Mouse (Mus musculus): ENCODE results near the gene Rnf141. TPM values are rescaled to one million over a fixed set of nuclear protein-coding genes. Genes with fewer than 3 reads are reported as not detected.

The Rnf141 gene
- polyA plus RNA-seq, 1 experiment from 2014 or later = 28.8 TPM

DNA sequence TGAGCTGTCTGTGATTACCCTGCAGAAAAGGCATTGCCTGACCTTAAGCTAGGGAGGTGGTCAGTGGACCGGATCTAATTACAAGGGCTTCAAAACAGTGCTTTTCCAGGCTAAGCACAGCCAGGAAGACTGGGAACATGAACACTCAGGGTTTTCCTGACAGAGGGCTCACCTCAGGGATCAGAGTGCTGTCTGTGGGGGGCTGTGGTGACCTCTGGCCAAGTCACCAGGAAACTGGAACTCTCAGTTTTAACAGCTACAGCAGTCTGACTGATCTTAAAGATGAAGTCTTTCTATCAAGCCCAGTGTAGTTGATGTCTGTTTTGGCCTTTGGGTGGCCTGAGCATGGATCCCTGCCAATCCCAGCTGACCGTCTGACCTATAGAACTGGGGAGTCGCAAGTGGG is 58.5 kb downstream of the Rnf141 start:
- H3K9me3 ChIP-seq (replicated peaks) = no peaks in the 10 kb centered on the region
- no peak overlapping the region for H3K9ac ChIP-seq
- WGBS = 72% methylated on average over 3 of the region's 3 CpGs
- peaks cover 11% of the 10 kb centered on the region for H3K4me1 ChIP-seq
- no peak overlapping the region for H3K4me2 ChIP-seq
- H3K27me3 ChIP-seq = no peaks in the 10 kb centered on the region
- ATAC-seq = no peak
- H3K27ac ChIP-seq = no peak overlapping the region
- H3K4me3 ChIP-seq = no peak overlapping the region
- no peaks in the 10 kb centered on the region for H3K36me3 ChIP-seq (ENCODE audit: poor library complexity, severe bottlenecking)

DNA sequence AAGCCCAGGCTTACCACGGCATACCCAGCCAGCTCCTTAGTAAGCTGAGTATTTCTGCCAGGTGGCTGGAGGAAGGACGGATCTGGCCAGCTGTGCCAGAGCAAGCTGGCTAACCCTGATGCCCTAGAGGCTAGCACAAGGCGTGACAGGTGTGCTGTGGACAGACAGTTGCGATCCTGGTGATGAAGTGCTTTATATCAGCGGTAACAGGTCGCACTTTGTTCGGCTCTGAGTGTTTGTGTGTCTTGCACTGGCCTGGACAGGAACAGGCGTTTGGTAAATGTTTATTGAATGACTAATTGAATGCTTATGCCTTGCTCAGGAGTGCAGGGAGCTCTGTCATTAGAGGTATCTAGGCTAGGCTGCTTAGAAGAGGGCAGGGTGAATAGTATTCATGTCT is 59.3 kb downstream of the Rnf141 start:
- ATAC-seq = no peak

DNA sequence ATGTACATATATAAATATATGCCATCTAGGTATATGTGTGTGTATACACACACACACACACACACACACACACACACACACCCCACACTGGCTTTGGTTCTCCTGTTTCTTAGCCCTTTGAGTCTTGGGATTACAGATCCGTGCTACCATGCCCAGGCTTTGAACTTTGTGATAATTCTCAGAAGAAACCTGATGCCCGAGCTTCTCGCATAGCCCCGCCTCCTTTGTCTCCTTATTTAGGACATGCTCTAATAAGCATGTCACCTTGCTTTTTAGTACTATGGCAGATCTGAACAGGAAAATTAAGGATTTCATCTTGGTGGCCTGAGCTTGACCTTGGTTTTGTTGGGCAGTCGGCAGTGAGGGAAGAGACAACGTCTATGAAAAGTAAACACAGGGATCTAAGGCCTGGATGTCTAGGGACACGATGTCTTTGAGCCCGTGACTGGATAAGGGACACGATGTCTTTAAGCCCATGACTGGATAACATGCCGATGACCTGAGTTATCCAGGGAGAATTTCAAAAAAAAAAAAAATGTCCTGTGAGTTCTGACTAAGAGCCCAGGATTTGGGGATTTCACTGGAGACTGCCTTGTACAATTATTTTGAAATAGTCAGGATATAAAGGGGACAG is 61.3 kb downstream of the Rnf141 start:
- WGBS = 46% methylated on average over 10 of the region's 10 CpGs
- Histone ChIP-seq H3K9me3 (replicated peaks) (no peaks in the 10 kb centered on the region), H3K4me1 (peaks cover 17% of the 10 kb centered on the region), H3K27ac (no peak overlapping the region), H3K4me2 (no peak overlapping the region), H3K27me3 (no peaks in the 10 kb centered on the region), H3K4me3 (no peak overlapping the region), H3K36me3 (ENCODE audit: poor library complexity, severe bottlenecking) (no peaks in the 10 kb centered on the region), H3K9ac (no peak overlapping the region)
- no peak for ATAC-seq

More for the DNA sequence above, 59.3 kb downstream of the Rnf141 start:
- WGBS = 83% methylated on average over 8 of the region's 8 CpGs
- Histone ChIP-seq H3K9ac (no peak overlapping the region), H3K4me2 (no peak overlapping the region), H3K4me1 (peaks cover 12% of the 10 kb centered on the region), H3K4me3 (no peak overlapping the region), H3K27ac (no peak overlapping the region), H3K27me3 (no peaks in the 10 kb centered on the region), H3K9me3 (replicated peaks) (no peaks in the 10 kb centered on the region), H3K36me3 (ENCODE audit: poor library complexity, severe bottlenecking) (no peaks in the 10 kb centered on the region)

DNA sequence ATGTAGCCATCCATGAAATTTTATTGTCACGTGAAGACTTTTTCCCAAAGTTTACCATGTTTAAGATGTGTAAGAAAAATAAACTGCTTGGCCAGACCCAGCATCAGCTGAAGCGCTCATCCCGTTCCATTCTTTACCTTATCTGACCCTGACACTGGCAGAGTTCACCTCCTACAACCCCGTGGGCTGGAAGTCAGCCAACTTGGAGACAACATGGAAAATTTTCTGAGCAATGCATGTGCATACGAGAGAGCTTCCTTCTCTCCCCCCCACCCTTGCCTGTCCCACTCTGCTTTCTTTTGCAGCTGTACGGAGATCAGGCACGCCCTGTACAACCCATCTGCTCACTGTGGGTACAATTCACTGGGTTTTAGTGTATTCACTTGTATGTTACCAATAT is 62.1 kb downstream of the Rnf141 start:
- H3K27ac ChIP-seq = no peak overlapping the region
- no peak for ATAC-seq

GRCm38 (mm10) chr7:110781231-110781711 is 63.0 kb downstream of the Rnf141 start:
- WGBS = 64% methylated on average over 2 of the region's 2 CpGs
- no peak overlapping the region for H3K9ac ChIP-seq
- peaks cover 17% of the 10 kb centered on the region for H3K4me1 ChIP-seq
- ATAC-seq = no peak
- no peak overlapping the region for H3K4me2 ChIP-seq
- no peaks in the 10 kb centered on the region for H3K27me3 ChIP-seq
- H3K9me3 ChIP-seq (replicated peaks) = no peaks in the 10 kb centered on the region
- H3K4me3 ChIP-seq = no peak overlapping the region
- no peak overlapping the region for H3K27ac ChIP-seq
- no peaks in the 10 kb centered on the region for H3K36me3 ChIP-seq (ENCODE audit: poor library complexity, severe bottlenecking)

More for the DNA sequence above, 62.1 kb downstream of the Rnf141 start:
- Histone ChIP-seq H3K36me3 (ENCODE audit: poor library complexity, severe bottlenecking) (no peaks in the 10 kb centered on the region), H3K27me3 (no peaks in the 10 kb centered on the region), H3K4me3 (no peak overlapping the region), H3K4me1 (peaks cover 17% of the 10 kb centered on the region), H3K9ac (no peak overlapping the region), H3K4me2 (no peak overlapping the region), H3K9me3 (replicated peaks) (no peaks in the 10 kb centered on the region)
- WGBS = 75% methylated on average over 7 of the region's 7 CpGs

DNA sequence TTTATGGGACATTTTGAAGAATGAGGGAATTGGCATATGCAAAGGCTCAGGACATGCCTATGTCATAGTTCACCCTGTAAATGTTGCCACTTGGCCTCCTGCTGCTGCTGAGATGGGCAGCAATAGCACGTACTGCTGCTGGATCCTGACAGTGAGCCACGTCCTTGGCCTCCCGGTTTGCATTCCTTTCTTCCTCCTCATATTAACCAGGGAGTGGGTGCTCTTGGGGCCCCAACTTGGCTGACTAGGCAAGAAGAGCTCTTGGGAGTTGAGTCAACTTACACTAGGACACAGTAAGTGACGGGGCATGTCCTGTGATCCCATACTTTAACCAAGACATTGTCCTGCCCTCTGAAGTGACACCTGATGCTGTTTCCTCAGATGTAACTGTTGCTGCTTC is 63.7 kb downstream of the Rnf141 start:
- no peaks in the 10 kb centered on the region for H3K9me3 ChIP-seq (replicated peaks)
- ATAC-seq = no peak
- H3K9ac ChIP-seq = no peak overlapping the region
- H3K4me2 ChIP-seq = no peak overlapping the region
- H3K4me3 ChIP-seq = no peak overlapping the region
- H3K36me3 ChIP-seq (ENCODE audit: poor library complexity, severe bottlenecking) = no peaks in the 10 kb centered on the region
- H3K27ac ChIP-seq = no peak overlapping the region
- 89% methylated on average over 4 of the region's 4 CpGs for WGBS
- peaks cover 17% of the 10 kb centered on the region for H3K4me1 ChIP-seq
- H3K27me3 ChIP-seq = no peaks in the 10 kb centered on the region

DNA sequence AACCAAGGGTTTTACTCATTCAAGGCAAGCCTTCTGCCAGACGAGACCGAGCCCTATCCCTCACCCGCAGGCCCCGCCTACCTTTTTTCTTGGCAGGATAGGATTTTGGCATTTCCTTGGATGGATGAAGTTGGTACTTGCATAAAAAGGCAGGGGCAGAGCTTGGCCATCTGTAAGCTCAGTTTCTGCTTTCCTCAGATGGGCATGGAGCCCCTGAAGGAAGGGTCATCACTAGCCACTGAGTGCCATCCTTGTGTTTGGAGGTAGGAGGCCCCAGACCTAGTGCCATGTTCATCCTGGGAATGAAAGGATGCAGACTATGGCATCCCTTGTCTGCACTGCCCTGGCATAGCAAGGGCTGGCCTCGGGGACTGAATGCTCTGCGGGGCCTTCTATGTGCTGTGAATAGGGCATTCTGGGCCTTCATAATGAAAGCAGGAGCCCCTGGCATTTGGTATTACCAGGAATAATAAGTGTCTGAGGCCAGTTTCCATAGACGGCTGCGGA is 64.6 kb downstream of the Rnf141 start:
- Histone ChIP-seq H3K9ac (no peak overlapping the region), H3K9me3 (replicated peaks) (no peaks in the 10 kb centered on the region), H3K27ac (peak overlapping the region; percentile 23; the same call in 1 of the 2 replicates), H3K4me1 (peaks cover 17% of the 10 kb centered on the region), H3K4me3 (no peak overlapping the region), H3K4me2 (no peak overlapping the region), H3K36me3 (ENCODE audit: poor library complexity, severe bottlenecking) (no peaks in the 10 kb centered on the region), H3K27me3 (no peaks in the 10 kb centered on the region)
- peak; percentile 76 for ATAC-seq
- 60% methylated on average over 8 of the region's 8 CpGs for WGBS

DNA sequence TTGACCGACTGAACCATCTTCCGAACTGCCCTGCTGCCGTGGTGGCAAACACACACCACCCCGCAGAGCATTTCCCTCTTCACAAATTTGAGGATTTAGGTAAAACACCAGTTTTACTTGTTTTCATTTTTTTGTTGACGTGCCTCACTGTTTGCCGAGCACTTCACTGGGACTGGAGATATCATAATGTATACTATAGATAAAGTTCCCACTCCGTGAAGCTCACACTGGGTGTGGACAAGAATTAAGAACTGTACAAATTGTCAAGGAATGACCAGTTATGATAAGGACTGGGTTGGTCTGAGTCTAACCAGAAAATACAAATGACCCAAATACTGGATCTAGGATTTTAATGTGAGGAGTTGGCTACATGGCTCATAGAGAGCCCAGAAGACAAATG is 65.3 kb downstream of the Rnf141 start:
- WGBS = 97% methylated on average over 7 of the region's 7 CpGs
- H3K4me2 ChIP-seq = no peak overlapping the region
- H3K9ac ChIP-seq = no peak overlapping the region
- no peaks in the 10 kb centered on the region for H3K9me3 ChIP-seq (replicated peaks)
- H3K4me1 ChIP-seq = peaks cover 22% of the 10 kb centered on the region
- H3K27me3 ChIP-seq = no peaks in the 10 kb centered on the region
- no peak for ATAC-seq
- H3K4me3 ChIP-seq = no peak overlapping the region
- no peak overlapping the region for H3K27ac ChIP-seq
- H3K36me3 ChIP-seq (ENCODE audit: poor library complexity, severe bottlenecking) = no peaks in the 10 kb centered on the region

DNA sequence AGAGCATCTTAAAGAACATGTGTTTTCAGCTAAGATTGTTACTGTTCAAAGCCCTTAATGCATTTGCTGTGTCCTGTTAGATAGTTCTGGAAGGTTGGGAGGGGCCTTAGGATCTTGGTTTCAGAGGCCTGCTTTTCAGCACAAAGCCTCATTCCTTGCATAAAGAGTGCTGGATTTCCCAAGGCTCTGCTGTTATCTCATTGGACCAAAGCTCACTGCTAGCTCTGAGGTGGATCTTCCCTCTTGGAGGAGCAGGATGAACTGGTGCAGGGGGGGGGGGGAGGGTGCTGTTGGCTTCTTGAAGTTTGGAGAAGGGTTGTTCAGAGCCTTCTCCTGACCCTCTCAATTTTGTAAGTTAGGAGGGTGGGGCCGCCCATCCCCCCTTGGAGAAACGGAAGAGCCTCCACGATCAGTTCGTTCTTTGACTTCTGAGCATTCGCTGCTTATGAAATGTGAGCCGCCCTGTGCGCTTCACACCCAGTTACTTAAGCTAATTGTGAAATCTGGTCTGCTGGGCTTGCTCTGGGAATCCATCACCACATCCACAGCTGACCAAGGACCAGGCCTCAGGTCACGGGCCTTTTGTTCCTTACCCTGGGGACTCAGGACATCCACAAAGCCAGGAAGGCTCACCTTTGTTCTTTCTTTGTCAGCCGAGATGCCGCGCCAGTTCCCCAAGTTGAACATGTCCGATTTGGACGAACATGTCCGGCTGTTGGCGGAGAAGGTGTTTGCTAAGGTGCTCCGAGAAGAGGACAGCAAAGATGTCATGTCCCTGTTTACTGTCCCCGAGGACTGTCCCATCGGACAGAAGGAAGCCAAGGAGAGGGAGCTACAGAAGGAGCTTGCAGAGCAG is 66.9 kb downstream of the Rnf141 start:
- Histone ChIP-seq H3K27ac (no peak overlapping the region), H3K9ac (no peak overlapping the region), H3K4me1 (peaks cover 29% of the 10 kb centered on the region), H3K36me3 (ENCODE audit: poor library complexity, severe bottlenecking) (no peaks in the 10 kb centered on the region), H3K4me3 (no peak overlapping the region), H3K4me2 (no peak overlapping the region), H3K9me3 (replicated peaks) (no peaks in the 10 kb centered on the region), H3K27me3 (no peaks in the 10 kb centered on the region)
- 86% methylated on average over 18 of the region's 18 CpGs for WGBS
- no peak for ATAC-seq

- Histone ChIP-seq H3K9ac (no peak overlapping the region), H3K4me1 (peaks cover 15% of the 10 kb centered on the region), H3K4me3 (no peak overlapping the region), H3K4me2 (no peak overlapping the region), H3K27me3 (peaks cover 2% of the 10 kb centered on the region), H3K36me3 (ENCODE audit: poor library complexity, severe bottlenecking) (no peaks in the 10 kb centered on the region), H3K9me3 (replicated peaks) (no peaks in the 10 kb centered on the region), H3K27ac (no peak overlapping the region)
- ATAC-seq = no peak
- 92% methylated on average over 8 of the region's 8 CpGs for WGBS
These were observed 69.6 kb downstream of the Rnf141 start for GRCm38 (mm10) chr7:110774674-110775073.

- no peak overlapping the region for H3K27ac ChIP-seq
- WGBS = 81% methylated on average over 1 of the region's 1 CpGs
These were observed 70.2 kb downstream of the Rnf141 start for GRCm38 (mm10) chr7:110774077-110774476.

More at GRCm38 (mm10) chr7:110774077-110774476, 70.2 kb downstream of the Rnf141 start:
- no peak overlapping the region for H3K4me3 ChIP-seq
- H3K9ac ChIP-seq = no peak overlapping the region
- H3K4me2 ChIP-seq = 0 out of 2 replicates have a peak overlapping the region, but pooled peaks have one; percentile 2
- peaks cover 8% of the 10 kb centered on the region for H3K27me3 ChIP-seq
- H3K4me1 ChIP-seq = peaks cover 14% of the 10 kb centered on the region
- peak; percentile 43; the same call in 1 of the 2 replicates for ATAC-seq
- no peaks in the 10 kb centered on the region for H3K36me3 ChIP-seq (ENCODE audit: poor library complexity, severe bottlenecking)
- no peaks in the 10 kb centered on the region for H3K9me3 ChIP-seq (replicated peaks)

Measured in forebrain, embryonic 13.5 days (tissue).